Mouse (Mus musculus): Measurements from ENCODE around the gene Myo5c. TPM values are rescaled to one million over a fixed set of nuclear protein-coding genes. Genes with fewer than 3 reads are reported as not detected.

Gene Myo5c
- 0.43 to 0.73 TPM (median 0.55 TPM) in 4 replicates for total RNA-seq (2023)

GRCm38 (mm10) chr9:75231841-75232746 lies at the start of gene Myo5c:
TSS of gene Myo5c (plus strand) at chr9:75232020.

GRCm38 (mm10) chr9:75306126-75306898 lies 74.5 kb downstream of the Myo5c start, which contains the start of gene Gnb5:
TSS of gene Gnb5 (plus strand) at chr9:75306288.

GRCm38 (mm10) chr9:75347458-75347857 lies 115.6 kb downstream of the Myo5c start, which contains the start of gene Bcl2l10:
TSS of gene Bcl2l10 (plus strand) at chr9:75347758.

Other genes with a start within 250 kb of the Myo5c start
- 134 to 164 TPM (median 156 TPM) in 4 replicates for gene Arpp19, start 194.4 kb upstream of the Myo5c start, total RNA-seq (2023)
- gene Myo5a, start 161.0 kb upstream of the Myo5c start, total RNA-seq (2023), result 160 to 173 TPM (median 167 TPM) in 4 replicates
- gene Gnb5, start 74.3 kb downstream of the Myo5c start, total RNA-seq (2023), result 1.5 to 1.6 TPM in 2 of 4 replicates, not detected in the others
- gene Bcl2l10, start 115.7 kb downstream of the Myo5c start, total RNA-seq (2023), result not detected in 4 replicates
- 91.8 to 126 TPM (median 107 TPM) in 4 replicates for gene Mapk6, start 178.0 kb downstream of the Myo5c start, total RNA-seq (2023)
- 16.2 to 19.9 TPM (median 18.1 TPM) in 4 replicates for gene Leo1, start 209.5 kb downstream of the Myo5c start, total RNA-seq (2023)

All from B cell, adult 62 days (primary cell).